Mouse (Mus musculus) CH12.LX (cell line): ENCODE measurements around the gene Tinagl1. TPM values are rescaled to one million over a fixed set of nuclear protein-coding genes. Genes with fewer than 3 reads are reported as not detected.
A peak's percentile ranks its signal among the peaks of the same experiment; 100 is the strongest.

Experiments
- DNase-seq: peaks from one replicate; pipeline ENCODE4 v3.0.0-alpha.2; 2013; ENCODE audit errors: extremely low read depth
- H3K27ac ChIP-seq: 2 replicates; pipeline ENCODE4 v1.5.1; 2012; ENCODE audit warnings: low read depth, mild to moderate bottlenecking, control low read depth, moderate library complexity; ENCODE audit not compliant: insufficient read depth
- H3K27me3 ChIP-seq: replicated peaks from 2 replicates; pipeline ENCODE3; 2012; ENCODE audit warnings: inconsistent platforms
- H3K36me3 ChIP-seq, 2 experiments: replicated peaks in 1 of 2; 2 replicates each; pipeline versions ENCODE3 to v1.6.1; 2012; ENCODE audit warnings: inconsistent platforms in 1 of 2, low read length in 1 of 2, mild to moderate bottlenecking in 1 of 2, mixed read lengths in 1 of 2, moderate library complexity in 1 of 2; ENCODE audit not compliant: control insufficient read depth in 1 of 2, insufficient read depth in 1 of 2
- H3K4me1 ChIP-seq, 2 experiments: 2 replicates each; pipeline ENCODE4 v1.6.1; 2012; ENCODE audit warnings: inconsistent platforms in 1 of 2, moderate library complexity in 1 of 2; ENCODE audit not compliant: insufficient read depth in 2 of 2, control insufficient read depth in 1 of 2
- H3K4me2 ChIP-seq: 2 replicates; pipeline ENCODE4 v1.6.1; 2012; ENCODE audit warnings: low read depth, mild to moderate bottlenecking, control low read depth; ENCODE audit not compliant: poor library complexity, insufficient read depth, severe bottlenecking
- H3K4me3 ChIP-seq, 3 experiments: fragments of 150-350 bp in 1 of 3; sonication (generic) in 1 of 3; replicated peaks in 1 of 3; 2 replicates each; pipeline versions ENCODE3 to v1.5.1; 2011 to 2012; ENCODE audit warnings: low read depth in 2 of 3, low read length in 2 of 3, mild to moderate bottlenecking in 2 of 3, moderate library complexity in 2 of 3, control low read depth in 1 of 3, improper control_type of control experiment in 1 of 3, inconsistent platforms in 1 of 3, mixed read lengths in 1 of 3; ENCODE audit not compliant: poor library complexity in 1 of 3
- H3K79me2 ChIP-seq: replicated peaks from 2 replicates; pipeline ENCODE4 v1.6.1; 2012; ENCODE audit warnings: mild to moderate bottlenecking, moderate library complexity; ENCODE audit not compliant: control insufficient read depth, poor library complexity, insufficient read depth, severe bottlenecking; ENCODE audit errors: extremely low read depth
- H3K9ac ChIP-seq: 2 replicates; pipeline ENCODE4 v1.6.1; 2012; ENCODE audit warnings: low read depth, mild to moderate bottlenecking, control low read depth, moderate library complexity; ENCODE audit not compliant: insufficient read depth
- H3K9me3 ChIP-seq: replicated peaks from 2 replicates; pipeline ENCODE3; 2012; ENCODE audit warnings: low read length, inconsistent platforms, mixed read lengths
- CHD1 ChIP-seq: IDR thresholded peaks from 2 replicates; pipeline ENCODE4 v1.6.1; 2012; ENCODE audit warnings: low read depth, low read length, improper control_type of control experiment, inconsistent platforms
- CTCF ChIP-seq, 2 experiments: IDR thresholded peaks in 1 of 2; conservative IDR thresholded peaks in 1 of 2; 2 replicates each; pipeline ENCODE4 v1.5.1; 2011 to 2012; ENCODE audit warnings: low read depth in 2 of 2, low read length in 2 of 2, improper control_type of control experiment in 1 of 2, inconsistent platforms in 1 of 2, mild to moderate bottlenecking in 1 of 2, moderate library complexity in 1 of 2
- ELF1 ChIP-seq: IDR thresholded peaks from 2 replicates; pipeline ENCODE4 v1.6.1; 2014; ENCODE audit warnings: low read depth, mild to moderate bottlenecking, inconsistent platforms, low read length, improper control_type of control experiment
- ETS1 ChIP-seq: conservative IDR thresholded peaks from 2 replicates; pipeline ENCODE4 v1.6.1; 2012; ENCODE audit warnings: low read depth, mild to moderate bottlenecking, inconsistent platforms, low read length, improper control_type of control experiment, moderate library complexity
- HCFC1 ChIP-seq: IDR thresholded peaks from 2 replicates; pipeline ENCODE4 v1.6.1; 2012; ENCODE audit warnings: low read depth, mild to moderate bottlenecking, inconsistent platforms, low read length, improper control_type of control experiment
- IRF4 ChIP-seq: IDR thresholded peaks from 2 replicates; pipeline ENCODE4 v1.6.1; 2014; ENCODE audit warnings: low read depth, mild to moderate bottlenecking, inconsistent platforms, low read length, improper control_type of control experiment
- JUN ChIP-seq: IDR thresholded peaks from 2 replicates; pipeline ENCODE4 v1.6.1; 2011; ENCODE audit warnings: low read depth, mild to moderate bottlenecking, low read length, improper control_type of control experiment, moderate library complexity; ENCODE audit not compliant: insufficient read depth
- KAT2A ChIP-seq: IDR thresholded peaks from 2 replicates; pipeline ENCODE4 v1.6.1; 2012; ENCODE audit warnings: low read length, improper control_type of control experiment, inconsistent platforms; ENCODE audit not compliant: insufficient replicate concordance
- MAFK ChIP-seq: IDR thresholded peaks from 2 replicates; pipeline ENCODE4 v1.6.1; 2011; ENCODE audit warnings: low read length, improper control_type of control experiment; ENCODE audit not compliant: insufficient replicate concordance
- MAZ ChIP-seq: IDR thresholded peaks from 2 replicates; pipeline ENCODE4 v1.6.1; 2012; ENCODE audit warnings: low read depth, mild to moderate bottlenecking, inconsistent platforms, low read length, improper control_type of control experiment, moderate library complexity
- MEF2A ChIP-seq: IDR thresholded peaks from 2 replicates; pipeline ENCODE4 v1.6.1; 2014; ENCODE audit warnings: low read depth, mild to moderate bottlenecking, inconsistent platforms, low read length, improper control_type of control experiment, borderline replicate concordance
- MYC ChIP-seq: IDR thresholded peaks from 2 replicates; pipeline ENCODE4 v1.6.1; 2011; ENCODE audit warnings: low read depth, mild to moderate bottlenecking, improper control_type of control experiment, low read length
- NELFE ChIP-seq: IDR thresholded peaks from 2 replicates; pipeline ENCODE4 v1.6.1; 2011; ENCODE audit warnings: low read depth, low read length, improper control_type of control experiment
- NRF1 ChIP-seq: IDR thresholded peaks from 2 replicates; pipeline ENCODE4 v1.6.1; 2014; ENCODE audit warnings: low read depth, mild to moderate bottlenecking, inconsistent platforms, low read length, improper control_type of control experiment, moderate library complexity
- PAX5 ChIP-seq: IDR thresholded peaks from 2 replicates; pipeline ENCODE4 v1.6.1; 2012; ENCODE audit warnings: low read length, inconsistent platforms, mixed read lengths
- POLR2A ChIP-seq: IDR thresholded peaks from 2 replicates; pipeline ENCODE4 v1.6.1; 2011; ENCODE audit warnings: low read depth, mild to moderate bottlenecking, improper control_type of control experiment, low read length
- RAD21 ChIP-seq: IDR thresholded peaks from 2 replicates; pipeline ENCODE4 v1.6.1; 2011; ENCODE audit warnings: low read depth, mild to moderate bottlenecking, low read length, improper control_type of control experiment, moderate library complexity
- SMC3 ChIP-seq: IDR thresholded peaks from 2 replicates; pipeline ENCODE4 v1.6.1; 2011; ENCODE audit warnings: low read depth, low read length, improper control_type of control experiment
- TCF12 ChIP-seq: IDR thresholded peaks from 2 replicates; pipeline ENCODE4 v1.6.1; 2014; ENCODE audit warnings: low read depth, mild to moderate bottlenecking, inconsistent platforms, low read length, improper control_type of control experiment
- USF1 ChIP-seq: IDR thresholded peaks from 2 replicates; pipeline ENCODE4 v1.6.1; 2014; ENCODE audit warnings: low read depth, mild to moderate bottlenecking, inconsistent platforms, low read length, improper control_type of control experiment
- ZC3H11A ChIP-seq: IDR thresholded peaks from 2 replicates; pipeline ENCODE4 v1.6.1; 2012; ENCODE audit warnings: low read depth, mild to moderate bottlenecking, inconsistent platforms, low read length, improper control_type of control experiment
- ZKSCAN1 ChIP-seq: IDR thresholded peaks from 2 replicates; pipeline ENCODE4 v1.6.1; 2012; ENCODE audit warnings: low read depth, inconsistent platforms, low read length, improper control_type of control experiment, borderline replicate concordance
- ZMIZ1 ChIP-seq: IDR thresholded peaks from 2 replicates; pipeline ENCODE4 v1.6.1; 2012; ENCODE audit warnings: low read depth, mild to moderate bottlenecking, inconsistent platforms, low read length, improper control_type of control experiment
- ZNF384 ChIP-seq: IDR thresholded peaks from 2 replicates; pipeline ENCODE4 v1.6.1; 2012; ENCODE audit warnings: low read depth, low read length, improper control_type of control experiment, inconsistent platforms
- dilution Hi-C: fragments of 300-500 bp; cut with MboI; formaldehyde crosslinking; loops from 2 replicates; pipeline ENCODE4 v1.14.3; 2020; ENCODE audit warnings: low sequenced_read_pairs; ENCODE audit not compliant: extremely low pct_unique_long_range_greater_than_20kb, extremely low pct_ligation_motif_present
- in situ Hi-C: fragments of 300-500 bp; cut with MboI; formaldehyde crosslinking; loops from 3 replicates; pipeline ENCODE4 v1.14.3; 2019; ENCODE audit warnings: low sequenced_read_pairs, low pct_ligation_motif_present, low pct_unique_long_range_greater_than_20kb, mixed read lengths
- polyA plus RNA-seq: library from polyadenylated mRNA; unstranded; fragments of >175 nt; gene quantifications from 2 replicates; pipeline ENCODE4 v1.2.1, GENCODE M21; 2012; ENCODE audit warnings: low read depth; ENCODE audit not compliant: insufficient read length
- total RNA-seq, 2 experiments: library from RNA; depleted of rRNA; stranded (reverse); fragments of 300-350 nt in 1 of 2; fragments of >200 nt in 1 of 2; gene quantifications; 2 replicates each; pipeline ENCODE4 v1.2.3; 2012 to 2014

Tinagl1 gene
- total and polyA plus RNA-seq, 3 experiments = not detected

- Histone ChIP-seq H3K4me2 (peak overlapping the region; percentile 31; the same call in 1 of the 2 replicates), H3K9me3 (no peaks in the 10 kb centered on the region), H3K9ac (no peak overlapping the region), H3K27ac (no peak overlapping the region), H3K36me3 (no peaks in the 10 kb centered on the region), H3K27me3 (peaks cover 63% of the 10 kb centered on the region), H3K79me2 (no peaks in the 10 kb centered on the region), H3K4me3 (no peak overlapping the region), H3K4me1 (peaks cover 2 to 4% of the 10 kb centered on the region in 2 experiments; a peak in 1 of 4 replicates)
- in situ Hi-C loops = loop anchor here (5.0 kb wide), 2 partner anchors 58 to 93 kb away; no protein-coding TSS in a partner anchor
- dilution Hi-C loops = no loop called here
- TF ChIP-seq CHD1 (no peak), RAD21 (peak; percentile 93), MAFK (no peak), SMC3 (peak; percentile 81), ELF1 (peak; percentile 60), ETS1 (no peak), PAX5 (no peak), IRF4 (no peak), JUN (no peak), ZMIZ1 (no peak), MYC (peak; percentile 47; the same call in 1 of the 2 replicates), CTCF (conservative IDR thresholded peaks at IDR 0.05 in 1 of 2, IDR thresholded peaks at IDR 0.05 in 1 of 2; ENCODE audit: low read depth in 2 of 2, low read length in 2 of 2) (peak; percentile 75 to 95), NELFE (peak; percentile 58; the same call in 1 of the 2 replicates), MEF2A (no peak), MAZ (no peak), KAT2A (no peak), TCF12 (peak; percentile 31; the same call in 1 of the 2 replicates), USF1 (no peak), ZC3H11A (peak; percentile 31; the same call in 1 of the 2 replicates), HCFC1 (no peak), ZNF384 (no peak), ZKSCAN1 (no peak), NRF1 (peak; percentile 42; the same call in 1 of the 2 replicates), POLR2A (no peak)
- peak; percentile 75 for DNase-seq
These were observed 24.1 kb upstream of the Tinagl1 start for GRCm38 (mm10) chr4:130198694-130199670.
